8 mouse cellular contexts compared by ENCODE assay signal in the genomic region with DNA sequence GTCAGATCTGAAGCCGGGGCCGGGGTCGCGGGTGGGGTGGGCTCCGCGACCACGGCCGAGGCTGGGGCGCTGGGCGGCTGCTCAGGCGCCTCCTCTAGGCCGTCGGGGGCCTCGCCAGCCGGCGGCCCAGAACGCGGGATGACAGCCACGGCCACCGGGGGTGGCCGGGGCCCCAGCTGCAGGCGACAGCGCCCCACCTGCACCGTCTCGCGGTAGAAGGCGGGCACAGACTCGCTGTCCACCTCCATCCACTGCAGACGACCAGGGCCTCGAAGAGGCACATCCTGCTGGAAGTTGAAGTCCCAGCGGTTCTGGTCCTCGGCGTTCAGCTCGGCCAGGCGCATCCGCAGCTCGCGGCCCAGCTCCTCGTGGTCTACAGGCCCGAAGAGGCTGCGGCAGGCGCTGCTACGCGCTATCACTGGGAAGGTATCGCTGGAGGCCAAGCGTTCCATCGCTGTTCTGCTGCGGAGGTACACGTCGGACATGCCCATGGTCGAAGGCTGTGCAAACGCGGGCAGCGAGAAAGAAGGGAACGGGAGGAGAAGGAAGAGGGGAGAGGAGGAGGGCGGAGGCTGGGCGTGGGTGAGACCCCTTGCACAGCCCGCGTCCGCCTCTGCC. TPM values are rescaled to one million over a fixed set of nuclear protein-coding genes. Genes with fewer than 3 reads are reported as not detected.
DNase-seq lines count a peak whose midpoint lies in the region; ATAC-seq and TF ChIP-seq lines count a peak whose summit lies in the region.

No protein-coding gene starts in this region.

- WGBS in limb, embryonic 14.5 days, result 35% methylated on average over 45 of the region's 60 CpGs
- 32% methylated on average over 60 of the region's 60 CpGs for WGBS in stomach, embryonic 16.5 days

- DNase-seq in adrenal gland, adult 2 months, result peak; percentile 43
- no peak for DNase-seq in adrenal gland, postnatal 25 days
- no peak for DNase-seq in testis, postnatal 14 days (ENCODE audit: low spot score)
- DNase-seq in limb, embryonic 14.5 days (ENCODE audit: low spot score), result no peak
- no peak for DNase-seq in right cerebral cortex, postnatal 25 days
- DNase-seq in left cerebral cortex, adult 9 months (ENCODE audit: low spot score in 2 of 2), result no peak

- H3K4me3 ChIP-seq in testis, adult 2 months (ENCODE audit: control insufficient read depth, low read depth, low read length), result peak overlapping the region; percentile 35
- peak overlapping the region; percentile 66 for H3K4me3 ChIP-seq in limb, embryonic 14.5 days (replicated peaks; ENCODE audit: low read length)
- peak overlapping the region; percentile 64 for H3K4me3 ChIP-seq in stomach, embryonic 16.5 days (replicated peaks; ENCODE audit: low read length)

- peaks cover 4% of the 10 kb centered on the region; the same call in 1 of the 2 replicates for H3K27me3 ChIP-seq in testis, adult 2 months (ENCODE audit: control insufficient read depth, insufficient read depth, low read length)
- no peaks in the 10 kb centered on the region for H3K27me3 ChIP-seq in limb, embryonic 14.5 days (ENCODE audit: control insufficient read depth, insufficient read depth, low read length)
- H3K27me3 ChIP-seq in stomach, embryonic 16.5 days (ENCODE audit: control insufficient read depth, insufficient read depth, low read length), result no peaks in the 10 kb centered on the region; the same call in 1 of the 2 replicates

- no peak for TF ChIP-seq POLR2A in testis, adult 2 months (IDR thresholded peaks at IDR 0.05; ENCODE audit: control insufficient read depth, low read depth, low read length)
- TF ChIP-seq POLR2A in limb, embryonic 14.5 days (IDR thresholded peaks at IDR 0.05; ENCODE audit: borderline replicate concordance, extremely low read depth, insufficient read depth, insufficient read length), result no peak

- H3K9me3 ChIP-seq in limb, embryonic 14.5 days (ENCODE audit: control insufficient read depth, low read length), result peaks cover 26% of the 10 kb centered on the region
- peaks cover 24% of the 10 kb centered on the region for H3K9me3 ChIP-seq in stomach, embryonic 16.5 days (replicated peaks; ENCODE audit: control insufficient read depth, low read length)

- H3K4me1 ChIP-seq in testis, adult 2 months (ENCODE audit: control insufficient read depth, insufficient read depth, low read length), result peaks cover 37% of the 10 kb centered on the region
- H3K4me1 ChIP-seq in limb, embryonic 14.5 days (ENCODE audit: control insufficient read depth, insufficient read depth, low read length), result peaks cover 17% of the 10 kb centered on the region
- 0 out of 2 replicates have a peak, but pooled peaks cover 2% of the 10 kb centered on the region for H3K4me1 ChIP-seq in stomach, embryonic 16.5 days (ENCODE audit: control insufficient read depth, insufficient read depth, low read length)

- H3K36me3 ChIP-seq in testis, adult 2 months (ENCODE audit: control insufficient read depth, insufficient read depth, low read length), result no peaks in the 10 kb centered on the region
- H3K36me3 ChIP-seq in limb, embryonic 14.5 days (ENCODE audit: control insufficient read depth, insufficient read depth, low read length), result peaks cover 20% of the 10 kb centered on the region
- no peaks in the 10 kb centered on the region for H3K36me3 ChIP-seq in stomach, embryonic 16.5 days (ENCODE audit: control insufficient read depth, insufficient read depth, low read length)

- H3K9ac ChIP-seq in limb, embryonic 14.5 days (ENCODE audit: low read depth, low read length, severe bottlenecking), result peak overlapping the region; percentile 86
- H3K9ac ChIP-seq in stomach, embryonic 16.5 days (ENCODE audit: low read length), result peak overlapping the region; percentile 81

- no peak for TF ChIP-seq CTCF in testis, adult 2 months (IDR thresholded peaks at IDR 0.05; ENCODE audit: control insufficient read depth, insufficient read depth, insufficient replicate concordance, low read depth, low read length)

- H3K27ac ChIP-seq in testis, adult 2 months (ENCODE audit: control insufficient read depth, insufficient read depth, low read depth, low read length), result no peak overlapping the region
- H3K27ac ChIP-seq in limb, embryonic 14.5 days (replicated peaks; ENCODE audit: low read depth, low read length), result peak overlapping the region; percentile 84
- H3K27ac ChIP-seq in stomach, embryonic 16.5 days (ENCODE audit: low read length), result peak overlapping the region; percentile 71

- no peak for ATAC-seq in limb, embryonic 14.5 days (ENCODE audit: low FRiP score, low read depth)
- ATAC-seq in stomach, embryonic 16.5 days (ENCODE audit: insufficient read depth, low FRiP score), result no peak

- H3K4me2 ChIP-seq in limb, embryonic 14.5 days (replicated peaks; ENCODE audit: low read depth, low read length, severe bottlenecking), result peak overlapping the region; percentile 49
- peak overlapping the region; percentile 58 for H3K4me2 ChIP-seq in stomach, embryonic 16.5 days (ENCODE audit: low read depth, low read length)

RNA-seq across cellular contexts. Expression of gene Cdkn1c, which starts 0.5 kb away (rescaled TPM):
- 100 to 1,000 TPM; 239 to 672 TPM for total RNA-seq in adrenal gland, adult 2 months (2021)
- 469 and 597 TPM in 2 replicates for polyA plus RNA-seq in adrenal gland, adult 2 months (2012; rRNA removed)
- total RNA-seq in adrenal gland, postnatal 25 days (2021), result 669 and 905 TPM in 2 replicates
- polyA plus RNA-seq in testis, adult 2 months (2012; rRNA removed), result 41.7 and 45.9 TPM in 2 replicates
- 1,048 and 1,240 TPM in 2 replicates for polyA plus RNA-seq in limb, embryonic 14.5 days (2012; rRNA removed)
- 2,054 and 2,200 TPM in 2 replicates for polyA plus RNA-seq in limb, embryonic 14.5 days (2014; fragmentation: Nextera tagmentation; extraction: Ambion mirVana)
- 402 and 460 TPM in 2 replicates for polyA plus RNA-seq in stomach, embryonic 16.5 days (2015; fragmentation: Nextera tagmentation; extraction: Ambion mirVana)

RNA-seq across cellular contexts. Expression of gene Slc22a18, which starts 13.2 kb away (rescaled TPM):
- total RNA-seq in adrenal gland, adult 2 months (2021), result 1 to 10 TPM; 1.5 to 4.1 TPM
- 13.3 and 17.5 TPM in 2 replicates for polyA plus RNA-seq in adrenal gland, adult 2 months (2012; rRNA removed)
- 1.2 and 1.4 TPM in 2 replicates for total RNA-seq in adrenal gland, postnatal 25 days (2021)
- polyA plus RNA-seq in testis, adult 2 months (2012; rRNA removed), result 38.0 and 41.9 TPM in 2 replicates
- polyA plus RNA-seq in limb, embryonic 14.5 days (2012; rRNA removed), result 3.3 and 5.3 TPM in 2 replicates
- polyA plus RNA-seq in limb, embryonic 14.5 days (2014; fragmentation: Nextera tagmentation; extraction: Ambion mirVana), result 2.3 and 2.6 TPM in 2 replicates
- polyA plus RNA-seq in stomach, embryonic 16.5 days (2015; fragmentation: Nextera tagmentation; extraction: Ambion mirVana), result 11.3 and 15.8 TPM in 2 replicates

RNA-seq across cellular contexts. Expression of gene Phlda2, which starts 42.6 kb away (rescaled TPM):
- under 1 TPM; 0.40 to 0.55 TPM for total RNA-seq in adrenal gland, adult 2 months (2021)
- polyA plus RNA-seq in adrenal gland, adult 2 months (2012; rRNA removed), result 3.5 and 4.2 TPM in 2 replicates
- total RNA-seq in adrenal gland, postnatal 25 days (2021), result 1.8 and 2.7 TPM in 2 replicates
- polyA plus RNA-seq in testis, adult 2 months (2012; rRNA removed), result 0.35 and 0.40 TPM in 2 replicates
- polyA plus RNA-seq in limb, embryonic 14.5 days (2012; rRNA removed), result 23.3 and 34.7 TPM in 2 replicates
- polyA plus RNA-seq in limb, embryonic 14.5 days (2014; fragmentation: Nextera tagmentation; extraction: Ambion mirVana), result 13.7 and 14.1 TPM in 2 replicates
- 11.2 and 12.8 TPM in 2 replicates for polyA plus RNA-seq in stomach, embryonic 16.5 days (2015; fragmentation: Nextera tagmentation; extraction: Ambion mirVana)
